Mouse (Mus musculus): ENCODE measurements around the gene Zbtb41. TPM values are rescaled to one million over a fixed set of nuclear protein-coding genes. Genes with fewer than 3 reads are reported as not detected.
"Not testable (repeated sequence)": the region's sequence is repeated elsewhere in the genome, so short reads cannot be mapped to it uniquely, and the experiment has no call there.

Gene Zbtb41
- polyA plus RNA-seq, 1 experiment from 2014 or later = 21.0 TPM

- Histone ChIP-seq H3K27me3 (ENCODE audit: control insufficient read depth, insufficient read depth, low read length) (no peaks in the 10 kb centered on the region), H3K27ac (ENCODE audit: low read depth, low read length) (no peak overlapping the region), H3K9ac (ENCODE audit: low read length) (no peak overlapping the region), H3K4me3 (ENCODE audit: low read depth, low read length) (no peak overlapping the region), H3K36me3 (ENCODE audit: control insufficient read depth, insufficient read depth, low read length) (no peaks in the 10 kb centered on the region), H3K4me2 (ENCODE audit: low read depth, low read length, severe bottlenecking) (no peak overlapping the region), H3K4me1 (replicated peaks; ENCODE audit: control insufficient read depth, insufficient read depth, low read length) (no peaks in the 10 kb centered on the region), H3K9me3 (ENCODE audit: control insufficient read depth, low read length) (no peaks in the 10 kb centered on the region)
- 58% methylated on average over 5 of the region's 5 CpGs for WGBS
- no peak for ATAC-seq (replicated peaks; ENCODE audit: low FRiP score)
- no peak for DNase-seq (ENCODE audit: low spot score)
Measured at GRCm38 (mm10) chr1:139407701-139408100, 14.4 kb upstream of the Zbtb41 start.

DNA sequence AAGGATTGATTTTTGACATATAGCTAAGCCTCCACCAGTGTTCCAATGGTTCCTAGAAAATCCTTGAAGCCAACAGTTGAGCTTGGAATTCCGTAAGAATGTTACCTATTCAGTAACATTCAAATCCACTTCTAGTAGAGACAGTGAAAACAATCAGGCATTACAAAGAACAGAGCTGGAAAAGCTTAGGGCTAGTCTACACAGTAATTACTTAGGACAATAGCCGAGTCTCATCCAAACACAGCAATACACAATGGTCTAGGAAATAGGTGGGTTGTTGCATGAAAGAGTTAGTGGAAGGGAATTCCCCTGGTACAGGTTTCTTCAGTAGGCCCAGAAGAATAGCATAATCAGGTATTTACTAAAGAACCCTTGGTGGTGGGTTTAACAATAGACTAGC, 9.7 kb upstream of the Zbtb41 start:
- H3K27ac ChIP-seq (ENCODE audit: low read depth, low read length); H3K36me3 ChIP-seq (ENCODE audit: control insufficient read depth, insufficient read depth, low read length); H3K4me3 ChIP-seq (ENCODE audit: low read depth, low read length); ATAC-seq (replicated peaks; ENCODE audit: low FRiP score); DNase-seq (ENCODE audit: low spot score); H3K4me2 ChIP-seq (ENCODE audit: low read depth, low read length, severe bottlenecking); H3K9me3 ChIP-seq (ENCODE audit: control insufficient read depth, low read length); H3K9ac ChIP-seq (ENCODE audit: low read length); H3K4me1 ChIP-seq (replicated peaks; ENCODE audit: control insufficient read depth, insufficient read depth, low read length); H3K27me3 ChIP-seq (ENCODE audit: control insufficient read depth, insufficient read depth, low read length): not testable (repeated sequence)
- 78% methylated on average over 2 of the region's 2 CpGs for WGBS

GRCm38 (mm10) chr1:139413465-139413864, 8.6 kb upstream of the Zbtb41 start:
- no peak for DNase-seq (ENCODE audit: low spot score)
- Histone ChIP-seq H3K4me3 (ENCODE audit: low read depth, low read length) (no peak overlapping the region), H3K27ac (ENCODE audit: low read depth, low read length) (no peak overlapping the region), H3K9me3 (ENCODE audit: control insufficient read depth, low read length) (no peaks in the 10 kb centered on the region), H3K4me1 (replicated peaks; ENCODE audit: control insufficient read depth, insufficient read depth, low read length) (no peaks in the 10 kb centered on the region), H3K27me3 (ENCODE audit: control insufficient read depth, insufficient read depth, low read length) (no peaks in the 10 kb centered on the region), H3K4me2 (ENCODE audit: low read depth, low read length, severe bottlenecking) (no peak overlapping the region), H3K36me3 (ENCODE audit: control insufficient read depth, insufficient read depth, low read length) (no peaks in the 10 kb centered on the region), H3K9ac (ENCODE audit: low read length) (no peak overlapping the region)
- 94% methylated on average over 3 of the region's 3 CpGs for WGBS
- ATAC-seq (replicated peaks; ENCODE audit: low FRiP score) = no peak

DNA sequence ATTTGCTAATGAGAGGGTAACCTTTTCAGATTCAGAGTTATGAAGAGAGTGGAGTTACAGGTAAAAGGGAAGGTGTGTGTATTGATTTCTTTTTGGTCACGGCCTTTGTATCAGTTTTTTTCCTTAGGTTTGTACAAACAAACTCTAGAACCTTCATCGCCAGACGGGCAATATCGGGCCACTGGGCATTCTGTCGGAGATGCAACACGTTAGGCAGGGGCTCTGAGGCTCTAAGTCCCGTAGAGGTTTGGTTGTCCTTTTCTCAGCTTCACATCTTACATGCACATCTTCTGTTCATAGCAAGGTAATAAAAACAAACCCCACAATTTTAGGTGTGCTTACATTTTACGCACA, 590 bp upstream of the Zbtb41 start:
- Histone ChIP-seq H3K27ac (ENCODE audit: low read depth, low read length) (no peak overlapping the region), H3K9ac (ENCODE audit: low read length) (peak overlapping the region; percentile 96), H3K27me3 (ENCODE audit: control insufficient read depth, insufficient read depth, low read length) (no peaks in the 10 kb centered on the region), H3K36me3 (ENCODE audit: control insufficient read depth, insufficient read depth, low read length) (no peaks in the 10 kb centered on the region), H3K4me3 (ENCODE audit: low read depth, low read length) (peak overlapping the region; percentile 80), H3K9me3 (ENCODE audit: control insufficient read depth, low read length) (no peaks in the 10 kb centered on the region), H3K4me2 (ENCODE audit: low read depth, low read length, severe bottlenecking) (peak overlapping the region; percentile 73), H3K4me1 (replicated peaks; ENCODE audit: control insufficient read depth, insufficient read depth, low read length) (peaks cover 13% of the 10 kb centered on the region)
- ATAC-seq (replicated peaks; ENCODE audit: low FRiP score) (peak; percentile 32), DNase-seq (ENCODE audit: low spot score) (no peak)
- 10% methylated on average over 8 of the region's 8 CpGs for WGBS

- H3K4me3 ChIP-seq (ENCODE audit: low read depth, low read length) = peak overlapping the region; percentile 80
- no peak for ATAC-seq (replicated peaks; ENCODE audit: low FRiP score)
- peaks cover 16% of the 10 kb centered on the region for H3K4me1 ChIP-seq (replicated peaks; ENCODE audit: control insufficient read depth, insufficient read depth, low read length)
- no peaks in the 10 kb centered on the region for H3K36me3 ChIP-seq (ENCODE audit: control insufficient read depth, insufficient read depth, low read length)
- no peak for DNase-seq (ENCODE audit: low spot score)
- 38% methylated on average over 10 of the region's 10 CpGs for WGBS
- peak overlapping the region; percentile 73 for H3K4me2 ChIP-seq (ENCODE audit: low read depth, low read length, severe bottlenecking)
- peak overlapping the region; percentile 96 for H3K9ac ChIP-seq (ENCODE audit: low read length)
- no peaks in the 10 kb centered on the region for H3K27me3 ChIP-seq (ENCODE audit: control insufficient read depth, insufficient read depth, low read length)
- no peak overlapping the region; the same call in 1 of the 2 replicates for H3K27ac ChIP-seq (ENCODE audit: low read depth, low read length)
- H3K9me3 ChIP-seq (ENCODE audit: control insufficient read depth, low read length) = no peaks in the 10 kb centered on the region
Measured at GRCm38 (mm10) chr1:139422941-139423340, 853 bp downstream of the Zbtb41 start.

- ATAC-seq (replicated peaks; ENCODE audit: low FRiP score) (no peak), DNase-seq (ENCODE audit: low spot score) (no peak)
- Histone ChIP-seq H3K4me3 (ENCODE audit: low read depth, low read length) (peak overlapping the region; percentile 80; the same call in 1 of the 2 replicates), H3K36me3 (ENCODE audit: control insufficient read depth, insufficient read depth, low read length) (no peaks in the 10 kb centered on the region), H3K4me2 (ENCODE audit: low read depth, low read length, severe bottlenecking) (peak overlapping the region; percentile 73), H3K9me3 (ENCODE audit: control insufficient read depth, low read length) (no peaks in the 10 kb centered on the region), H3K27ac (ENCODE audit: low read depth, low read length) (no peak overlapping the region), H3K9ac (ENCODE audit: low read length) (peak overlapping the region; percentile 27; the same call in 1 of the 2 replicates), H3K27me3 (ENCODE audit: control insufficient read depth, insufficient read depth, low read length) (no peaks in the 10 kb centered on the region), H3K4me1 (replicated peaks; ENCODE audit: control insufficient read depth, insufficient read depth, low read length) (peaks cover 16% of the 10 kb centered on the region)
- WGBS = 79% methylated on average over 10 of the region's 10 CpGs
Measured at GRCm38 (mm10) chr1:139423931-139424330, 1.8 kb downstream of the Zbtb41 start.

GRCm38 (mm10) chr1:139425006-139425405, 2.9 kb downstream of the Zbtb41 start:
- no peaks in the 10 kb centered on the region for H3K9me3 ChIP-seq (ENCODE audit: control insufficient read depth, low read length)
- peak overlapping the region; percentile 4; the same call in 1 of the 2 replicates for H3K9ac ChIP-seq (ENCODE audit: low read length)
- H3K4me2 ChIP-seq (ENCODE audit: low read depth, low read length, severe bottlenecking) = peak overlapping the region; percentile 40
- H3K4me1 ChIP-seq (replicated peaks; ENCODE audit: control insufficient read depth, insufficient read depth, low read length) = peaks cover 16% of the 10 kb centered on the region
- H3K27me3 ChIP-seq (ENCODE audit: control insufficient read depth, insufficient read depth, low read length) = no peaks in the 10 kb centered on the region
- H3K36me3 ChIP-seq (ENCODE audit: control insufficient read depth, insufficient read depth, low read length) = no peaks in the 10 kb centered on the region; the same call in 1 of the 2 replicates
- DNase-seq (ENCODE audit: low spot score) (no peak), ATAC-seq (replicated peaks; ENCODE audit: low FRiP score) (no peak)
- 44% methylated on average over 3 of the region's 3 CpGs for WGBS
- H3K4me3 ChIP-seq (ENCODE audit: low read depth, low read length) = peak overlapping the region; percentile 25
- no peak overlapping the region for H3K27ac ChIP-seq (ENCODE audit: low read depth, low read length)

DNA sequence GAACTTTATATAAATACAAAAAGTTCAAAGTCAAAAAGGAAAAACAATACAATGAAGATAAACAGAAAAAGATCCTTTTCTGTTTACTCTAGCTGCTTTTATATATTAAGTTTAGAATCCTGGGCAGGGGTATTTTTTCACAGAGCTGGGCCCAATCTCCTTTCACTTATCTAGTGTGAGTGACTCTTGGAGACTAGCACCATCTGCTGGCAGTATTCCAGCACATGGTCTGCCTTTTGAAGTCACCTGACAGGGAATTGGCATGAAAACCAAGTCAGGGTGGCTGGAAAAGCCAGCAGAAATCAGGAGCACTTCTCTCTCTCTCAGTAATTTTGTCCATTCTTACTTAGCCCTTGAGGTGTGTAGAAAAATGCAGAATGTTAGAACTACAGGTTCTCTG, 16.3 kb downstream of the Zbtb41 start:
- ATAC-seq (replicated peaks; ENCODE audit: low FRiP score) = peak; percentile 66

GRCm38 (mm10) chr1:139443103-139443502, 21.0 kb downstream of the Zbtb41 start:
- H3K4me2 ChIP-seq (ENCODE audit: low read depth, low read length, severe bottlenecking); ATAC-seq (replicated peaks; ENCODE audit: low FRiP score); DNase-seq (ENCODE audit: low spot score); H3K27me3 ChIP-seq (ENCODE audit: control insufficient read depth, insufficient read depth, low read length); H3K9ac ChIP-seq (ENCODE audit: low read length); H3K4me3 ChIP-seq (ENCODE audit: low read depth, low read length); H3K4me1 ChIP-seq (replicated peaks; ENCODE audit: control insufficient read depth, insufficient read depth, low read length); H3K27ac ChIP-seq (ENCODE audit: low read depth, low read length); H3K36me3 ChIP-seq (ENCODE audit: control insufficient read depth, insufficient read depth, low read length); H3K9me3 ChIP-seq (ENCODE audit: control insufficient read depth, low read length): not testable (repeated sequence)
- WGBS = 89% methylated on average over 9 of the region's 9 CpGs

More for the DNA sequence above, 16.3 kb downstream of the Zbtb41 start:
- Histone ChIP-seq H3K27ac (ENCODE audit: low read depth, low read length) (no peak overlapping the region), H3K9ac (ENCODE audit: low read length) (no peak overlapping the region), H3K9me3 (ENCODE audit: control insufficient read depth, low read length) (no peaks in the 10 kb centered on the region), H3K4me3 (ENCODE audit: low read depth, low read length) (no peak overlapping the region), H3K27me3 (ENCODE audit: control insufficient read depth, insufficient read depth, low read length) (no peaks in the 10 kb centered on the region), H3K4me1 (replicated peaks; ENCODE audit: control insufficient read depth, insufficient read depth, low read length) (no peaks in the 10 kb centered on the region), H3K4me2 (ENCODE audit: low read depth, low read length, severe bottlenecking) (no peak overlapping the region), H3K36me3 (ENCODE audit: control insufficient read depth, insufficient read depth, low read length) (no peaks in the 10 kb centered on the region)
- DNase-seq (ENCODE audit: low spot score) = no peak

Data from forebrain, embryonic 11.5 days (tissue).